Mouse (Mus musculus): ENCODE measurements around the gene N4bp3.

DNA sequence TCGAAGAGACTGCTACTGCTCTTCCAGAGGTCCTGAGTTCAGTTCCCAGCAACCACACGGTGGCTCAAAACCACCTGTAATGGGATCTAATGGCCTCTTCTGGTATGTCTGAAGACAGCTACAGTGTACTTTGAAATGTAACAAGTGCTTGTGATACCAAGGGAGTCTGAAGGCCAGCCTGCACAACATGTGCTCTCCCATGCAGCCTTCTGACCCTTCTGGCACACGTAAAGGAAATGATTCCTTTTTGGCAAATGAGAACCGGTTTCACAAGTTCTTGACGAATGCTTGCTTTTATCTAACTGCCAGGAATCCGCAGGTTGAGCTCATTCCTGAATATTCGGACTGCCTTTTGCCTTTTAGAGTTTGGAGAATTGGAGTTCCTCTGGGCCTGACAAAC is 35.5 kb downstream of the N4bp3 start:
- no peak for TF ChIP-seq EP300 (IDR thresholded peaks at IDR 0.05; ENCODE audit: insufficient read depth, low read depth, low read length)
- TF ChIP-seq POLR2A (IDR thresholded peaks at IDR 0.05; ENCODE audit: insufficient read depth, low read length) = no peak
